Comparison of ENCODE assay signal across 17 mouse cellular contexts in the genomic region with DNA sequence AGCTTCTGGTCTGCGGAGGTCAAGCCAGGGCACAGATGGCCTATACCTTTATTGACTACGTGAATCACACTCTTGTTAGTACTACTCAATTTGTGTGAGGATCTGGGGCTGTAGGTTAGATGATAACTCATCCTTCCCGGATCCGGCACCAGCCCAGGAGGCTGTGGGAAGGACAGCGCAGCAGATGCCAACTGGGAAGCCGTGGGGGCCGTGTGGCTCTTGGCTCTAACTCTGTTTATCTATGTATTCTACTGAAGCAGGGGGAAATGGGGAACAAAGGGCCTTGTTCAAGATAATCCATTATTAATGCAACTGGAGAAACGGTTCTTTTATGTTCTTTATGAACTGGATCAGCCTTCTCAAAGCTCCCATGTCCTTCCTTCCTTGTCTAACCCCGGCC. TPM values are rescaled to one million over a fixed set of nuclear protein-coding genes. Genes with fewer than 3 reads are reported as not detected.
DNase-seq lines count a peak whose midpoint lies in the region; TF ChIP-seq lines count a peak whose summit lies in the region.
"Had no signal": no experiment of that assay in that cellular context is flagged by ENCODE, and none has a peak within 500 bp of the region (broad histone marks: within the 10 kb centered on the region; RNA-seq: fewer than 3 reads in every experiment).

No protein-coding gene starts in this region.

- H3K4me3 ChIP-seq in heart, adult 2 months = no peak overlapping the region
- H3K4me3 ChIP-seq: heart, embryonic 15.5 days; hindbrain, embryonic 10.5 days had no signal

- H3K4me1 ChIP-seq in heart, adult 2 months (ENCODE audit: control insufficient read depth, insufficient read depth, low read length) = no peaks in the 10 kb centered on the region; the same call in 1 of the 2 replicates
- H3K4me1 ChIP-seq: heart, embryonic 15.5 days; hindbrain, embryonic 10.5 days had no signal

- intact Hi-C loops in heart, adult 2 months (cut with DNase I) = no loop called here
- intact Hi-C loops in heart, postnatal 36 days (cut with DNase I) = no loop called here
- intact Hi-C loops in left cerebral cortex, postnatal 36 days (cut with DNase I) = loop anchor here (5.0 kb wide), 1 partner anchor 216 kb away; no protein-coding TSS in a partner anchor

- no peak for TF ChIP-seq POLR2A in heart, adult 2 months (IDR thresholded peaks at IDR 0.05; ENCODE audit: insufficient read depth, low read depth, low read length)
- no peak for TF ChIP-seq POLR2A in brain, embryonic 14.5 days (IDR thresholded peaks at IDR 0.05; ENCODE audit: borderline replicate concordance, extremely low read depth, insufficient read depth, insufficient read length, poor library complexity, severe bottlenecking)

- peak overlapping the region; percentile 78 for H3K27ac ChIP-seq in heart, adult 2 months
- H3K27ac ChIP-seq: heart, embryonic 15.5 days; hindbrain, embryonic 10.5 days had no signal

- no peaks in the 10 kb centered on the region for H3K36me3 ChIP-seq in heart, adult 2 months (ENCODE audit: control insufficient read depth, insufficient read depth, low read length)
- H3K36me3 ChIP-seq: heart, embryonic 15.5 days; hindbrain, embryonic 10.5 days had no signal

- H3K27me3 ChIP-seq in heart, adult 2 months (ENCODE audit: control insufficient read depth, insufficient read depth, low read length) = no peaks in the 10 kb centered on the region
- H3K27me3 ChIP-seq: heart, embryonic 15.5 days; Patski had no signal

- no peak for TF ChIP-seq CTCF in heart, adult 2 months (IDR thresholded peaks at IDR 0.05)
- no peak for TF ChIP-seq CTCF in brain, embryonic 14.5 days (IDR thresholded peaks at IDR 0.05; ENCODE audit: borderline replicate concordance, extremely low read depth, insufficient read depth, insufficient read length)

- H3K9ac ChIP-seq in heart, adult 2 months (ENCODE audit: low read depth, low read length) = no peak overlapping the region
- H3K9ac ChIP-seq: forebrain, postnatal 0 days; heart, embryonic 15.5 days had no signal

- TF ChIP-seq EP300 in heart, adult 2 months (IDR thresholded peaks at IDR 0.05; ENCODE audit: insufficient read depth, low read depth, low read length) = no peak

- H3K79me2 ChIP-seq in heart, adult 2 months (replicated peaks; ENCODE audit: control insufficient read depth, insufficient read depth, low read length) = no peaks in the 10 kb centered on the region

- 58% methylated on average over 9 of the region's 9 CpGs for WGBS in heart, adult 2 months

- DNase-seq in heart, adult 2 months = no peak
- DNase-seq in heart, postnatal 36 days = no peak
- peak; percentile 26 for DNase-seq in left cerebral cortex, adult 18-20 months (ENCODE audit: low spot score in 2 of 2)
- DNase-seq in left cerebral cortex, postnatal 36 days (ENCODE audit: low spot score in 2 of 2) = no peak
- DNase-seq in 3T3-L1 (ENCODE audit: low read depth, low spot score) = peak; percentile 11
- DNase-seq in brain, embryonic 14.5 days (ENCODE audit: low read depth) = peak; percentile 25
- DNase-seq in ovary, postnatal 10 days (ENCODE audit: low spot score) = no peak
- DNase-seq: adrenal gland, postnatal 10 days; cerebellum, adult 11-12 months; kidney, adult 8-10 months; kidney, postnatal 14 days; retina, postnatal 1 day; thymus, postnatal 25 days had no signal

RNA-seq across cellular contexts. Expression of gene Frrs1, which starts 47.3 kb away (rescaled TPM):
- 1 to 10 TPM; 2.4 to 3.2 TPM for total RNA-seq in heart, adult 2 months (2021)
- polyA plus RNA-seq in heart, adult 2 months (2012; rRNA removed) = 3.6 TPM in 2 replicates
- 1 to 10 TPM; 2.7 to 5.0 TPM for total RNA-seq in heart, postnatal 36 days (2021)
- under 1 TPM; 0.26 to 0.77 TPM for total RNA-seq in left cerebral cortex, adult 18-20 months (2021)
- total RNA-seq in left cerebral cortex, postnatal 36 days (2021) = 1 to 10 TPM; 1.6 to 1.8 TPM
- 2.9 and 4.0 TPM in 2 replicates for polyA plus RNA-seq in brain, embryonic 14.5 days (2012; rRNA removed)

Comparison
In these comparisons a context has a peak if more than half of its experiments do, and no peak if none do; other contexts are left out.
1. DNase-seq: peak in left cerebral cortex, adult 18-20 months (2 of 2), 3T3-L1 (single experiment) and brain, embryonic 14.5 days (single experiment); none in heart, adult 2 months (0 of 2), heart, postnatal 36 days (0 of 2), left cerebral cortex, postnatal 36 days (0 of 2) and ovary, postnatal 10 days (single experiment).